Mouse (Mus musculus): ENCODE data around the gene Vps13a. TPM values are rescaled to one million over a fixed set of nuclear protein-coding genes. Genes with fewer than 3 reads are reported as not detected.
"Not testable (repeated sequence)": the region's sequence is repeated elsewhere in the genome, so short reads cannot be mapped to it uniquely, and the experiment has no call there.

The Vps13a gene
- polyA plus RNA-seq, 1 experiment = 2.6 TPM

- DNase-seq (ENCODE audit: low read depth, low spot score) = no peak
- 30% methylated on average over 11 of the region's 11 CpGs for WGBS
Measured at GRCm38 (mm10) chr19:16773237-16774016, 7.3 kb downstream of the Vps13a start.

- WGBS = 82% methylated on average over 2 of the region's 2 CpGs
Measured at GRCm38 (mm10) chr19:16767407-16767806, 13.3 kb downstream of the Vps13a start.

GRCm38 (mm10) chr19:16757439-16757838 lies 23.3 kb downstream of the Vps13a start:
- 87% methylated on average over 9 of the region's 9 CpGs for WGBS
- DNase-seq (ENCODE audit: low read depth, low spot score) = not testable (repeated sequence)

More at GRCm38 (mm10) chr19:16767407-16767806, 13.3 kb downstream of the Vps13a start:
- DNase-seq (ENCODE audit: low read depth, low spot score) = no peak

GRCm38 (mm10) chr19:16755854-16756253 lies 24.9 kb downstream of the Vps13a start:
- DNase-seq (ENCODE audit: low read depth, low spot score) = no peak

- 91% methylated on average over 7 of the region's 7 CpGs for WGBS
- no peak for DNase-seq (ENCODE audit: low read depth, low spot score)
Measured at GRCm38 (mm10) chr19:16755226-16755625, 25.5 kb downstream of the Vps13a start.

GRCm38 (mm10) chr19:16753151-16753550 lies 27.6 kb downstream of the Vps13a start:
- WGBS = 56% methylated on average over 3 of the region's 3 CpGs

GRCm38 (mm10) chr19:16736854-16737253 lies 43.9 kb downstream of the Vps13a start:
- 94% methylated on average over 4 of the region's 4 CpGs for WGBS
- no peak for DNase-seq (ENCODE audit: low read depth, low spot score)

More at GRCm38 (mm10) chr19:16753151-16753550, 27.6 kb downstream of the Vps13a start:
- DNase-seq (ENCODE audit: low read depth, low spot score) = no peak

GRCm38 (mm10) chr19:16728729-16729128 lies 52.0 kb downstream of the Vps13a start:
- DNase-seq (ENCODE audit: low read depth, low spot score) = no peak
- WGBS = 58% methylated on average over 2 of the region's 2 CpGs

- DNase-seq (ENCODE audit: low read depth, low spot score) = no peak
- WGBS = 93% methylated on average over 3 of the region's 3 CpGs
Measured at GRCm38 (mm10) chr19:16715249-16715648, 65.5 kb downstream of the Vps13a start.

- WGBS = 83% methylated on average over 1 of the region's 1 CpGs
- DNase-seq (ENCODE audit: low read depth, low spot score) = no peak
Measured at GRCm38 (mm10) chr19:16701790-16702189, 78.9 kb downstream of the Vps13a start.

- DNase-seq (ENCODE audit: low read depth, low spot score) = no peak
- WGBS = 86% methylated on average over 4 of the region's 4 CpGs
Measured at GRCm38 (mm10) chr19:16684922-16685321, 95.8 kb downstream of the Vps13a start.

GRCm38 (mm10) chr19:16684210-16684609 lies 96.5 kb downstream of the Vps13a start:
- no peak for DNase-seq (ENCODE audit: low read depth, low spot score)
- 87% methylated on average over 2 of the region's 2 CpGs for WGBS

GRCm38 (mm10) chr19:16625610-16626395 lies 154.9 kb downstream of the Vps13a start:
- 59% methylated on average over 14 of the region's 14 CpGs for WGBS
- DNase-seq (ENCODE audit: low read depth, low spot score) = no peak

GRCm38 (mm10) chr19:16624994-16625393 lies 155.7 kb downstream of the Vps13a start:
- no peak for DNase-seq (ENCODE audit: low read depth, low spot score)

- WGBS = 73% methylated on average over 4 of the region's 4 CpGs
- no peak for DNase-seq (ENCODE audit: low read depth, low spot score)
Measured at GRCm38 (mm10) chr19:16623154-16623553, 157.6 kb downstream of the Vps13a start.

GRCm38 (mm10) chr19:16607634-16608033 lies 173.1 kb downstream of the Vps13a start:
- WGBS = 56% methylated on average over 6 of the region's 6 CpGs

GRCm38 (mm10) chr19:16602026-16602425 lies 178.7 kb downstream of the Vps13a start:
- 82% methylated on average over 8 of the region's 8 CpGs for WGBS
- DNase-seq (ENCODE audit: low read depth, low spot score) = no peak

More at GRCm38 (mm10) chr19:16607634-16608033, 173.1 kb downstream of the Vps13a start:
- no peak for DNase-seq (ENCODE audit: low read depth, low spot score)

- WGBS = 14% methylated on average over 9 of the region's 9 CpGs
- peak; percentile 63 for DNase-seq (ENCODE audit: low read depth, low spot score)
Measured at GRCm38 (mm10) chr19:16599298-16599970, 181.3 kb downstream of the Vps13a start.

- no peak for DNase-seq (ENCODE audit: low read depth, low spot score)
- 21% methylated on average over 11 of the region's 11 CpGs for WGBS
Measured at GRCm38 (mm10) chr19:16598653-16599297, 182.0 kb downstream of the Vps13a start.

- WGBS = 68% methylated on average over 6 of the region's 6 CpGs
- no peak for DNase-seq (ENCODE audit: low read depth, low spot score)
Measured at GRCm38 (mm10) chr19:16597216-16597615, 183.5 kb downstream of the Vps13a start.

Data from large intestine, adult 2 months (tissue).